Mouse (Mus musculus): ENCODE results near the gene Map3k1. TPM values are rescaled to one million over a fixed set of nuclear protein-coding genes. Genes with fewer than 3 reads are reported as not detected.

Map3k1 gene
- total RNA-seq, 2 experiments from 2014 or later: 9.0 to 10.7 TPM

DNA sequence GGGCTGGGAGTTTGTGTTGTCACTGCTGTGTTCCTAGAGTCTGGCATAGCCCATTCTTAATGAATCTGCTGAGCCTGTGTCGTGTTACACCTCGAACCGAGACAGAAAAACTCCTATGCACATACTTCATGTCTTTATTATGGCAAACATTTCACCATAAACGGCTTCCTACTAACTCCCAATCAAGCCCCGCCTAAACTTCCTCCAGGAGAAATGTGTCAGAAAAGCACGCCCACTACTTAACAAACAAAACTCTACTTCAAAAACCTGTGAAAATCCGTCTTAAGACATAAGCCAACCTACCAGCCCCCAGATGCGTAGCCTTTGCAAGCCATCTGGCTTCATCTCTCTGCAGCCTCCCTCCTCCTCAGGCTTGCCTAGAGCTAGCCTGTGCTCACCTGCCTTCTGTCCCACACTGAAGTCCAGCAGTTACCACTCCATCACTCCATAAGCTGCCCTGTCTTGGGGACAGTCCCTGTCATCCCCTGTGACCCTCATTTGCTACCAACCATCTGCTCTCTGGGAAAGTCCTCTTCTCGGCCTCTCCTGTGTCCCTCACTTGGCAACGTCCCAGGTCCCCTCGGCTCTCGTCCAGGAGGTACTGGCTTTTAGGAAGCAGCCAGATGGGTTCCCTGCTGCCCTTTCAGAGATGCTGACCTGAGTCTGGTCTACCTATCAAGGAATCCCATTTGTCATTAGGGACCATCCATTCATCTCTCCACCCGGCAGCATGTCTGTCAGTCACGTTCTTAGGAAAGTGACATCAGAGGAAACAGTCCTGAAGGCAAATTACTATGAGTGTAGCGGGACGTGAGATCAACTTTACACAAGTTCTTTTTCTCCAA, 16.4 kb downstream of the Map3k1 start:
- DNase-seq (ENCODE audit: low spot score in 2 of 2): no peak

DNA sequence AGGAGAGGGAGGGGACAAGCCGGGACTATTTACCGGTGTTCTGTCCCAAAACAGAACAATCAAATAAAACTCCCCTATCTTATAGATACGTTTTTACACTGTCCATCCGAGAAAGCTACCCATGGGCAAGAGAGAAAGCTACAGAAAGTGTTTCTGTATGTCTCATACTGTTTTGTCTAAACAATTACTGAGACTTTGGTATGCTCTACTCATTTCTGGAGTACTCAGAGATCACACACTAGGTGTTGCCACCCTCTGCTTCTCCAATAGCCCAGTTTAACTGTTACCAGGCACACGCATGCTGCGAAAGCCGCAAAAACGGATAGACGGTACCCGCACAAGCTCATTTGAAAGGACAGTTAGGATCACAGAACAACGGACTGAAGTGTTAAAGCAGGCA, 17.2 kb downstream of the Map3k1 start:
- DNase-seq (ENCODE audit: low spot score in 2 of 2): no peak

DNA sequence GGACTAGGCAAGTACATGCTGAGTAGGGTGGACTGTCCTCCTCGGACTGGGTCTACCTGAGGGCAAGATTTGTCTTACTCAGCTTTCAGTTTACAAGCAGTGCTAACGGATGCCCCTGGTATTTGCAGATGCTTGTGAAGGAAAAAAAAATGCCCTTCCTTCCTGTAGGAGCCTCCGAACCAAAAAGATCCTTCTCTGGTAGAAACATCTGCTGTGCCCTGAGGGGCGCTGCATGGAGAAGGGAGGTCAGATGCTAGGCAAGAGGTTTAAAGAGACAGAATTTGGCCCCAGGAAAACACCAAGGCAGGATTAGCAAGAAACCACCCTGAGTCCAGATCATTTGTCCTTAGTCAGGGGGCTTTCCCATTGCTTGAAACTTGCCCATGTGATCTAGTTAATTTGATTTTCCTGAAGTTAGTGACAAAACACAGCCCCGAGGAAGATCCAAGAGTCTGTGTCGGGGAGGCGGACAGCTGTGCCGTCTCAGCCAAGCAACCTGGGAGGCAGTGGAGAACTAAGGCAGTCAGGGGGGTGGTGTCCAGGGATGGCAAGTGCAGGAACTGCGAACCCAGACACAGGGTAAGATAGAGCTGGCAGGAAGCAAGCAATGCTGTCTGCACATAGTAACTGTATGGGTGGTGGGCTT, 19.2 kb downstream of the Map3k1 start:
- DNase-seq (ENCODE audit: low spot score in 2 of 2): no peak

DNA sequence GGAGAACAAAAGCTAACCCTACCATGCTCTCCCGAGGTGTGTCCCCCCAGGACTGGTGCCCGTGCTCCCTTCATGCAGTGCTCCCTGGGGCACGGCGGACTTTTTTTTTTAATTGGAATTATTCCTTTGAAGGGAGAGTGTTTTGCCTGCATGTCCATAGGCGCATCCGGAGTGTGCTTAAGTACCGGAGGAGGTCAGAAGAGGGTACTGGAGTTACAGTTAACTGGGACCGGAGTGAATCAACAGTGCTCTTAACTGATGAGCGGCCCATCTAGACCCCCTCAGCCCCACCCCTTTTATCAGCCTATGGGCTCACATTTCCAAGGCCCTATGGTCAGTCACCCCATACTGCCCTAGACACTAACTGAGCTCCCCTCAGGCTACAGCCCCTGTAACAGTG, 19.9 kb downstream of the Map3k1 start:
- DNase-seq (ENCODE audit: low spot score in 2 of 2): no peak

DNA sequence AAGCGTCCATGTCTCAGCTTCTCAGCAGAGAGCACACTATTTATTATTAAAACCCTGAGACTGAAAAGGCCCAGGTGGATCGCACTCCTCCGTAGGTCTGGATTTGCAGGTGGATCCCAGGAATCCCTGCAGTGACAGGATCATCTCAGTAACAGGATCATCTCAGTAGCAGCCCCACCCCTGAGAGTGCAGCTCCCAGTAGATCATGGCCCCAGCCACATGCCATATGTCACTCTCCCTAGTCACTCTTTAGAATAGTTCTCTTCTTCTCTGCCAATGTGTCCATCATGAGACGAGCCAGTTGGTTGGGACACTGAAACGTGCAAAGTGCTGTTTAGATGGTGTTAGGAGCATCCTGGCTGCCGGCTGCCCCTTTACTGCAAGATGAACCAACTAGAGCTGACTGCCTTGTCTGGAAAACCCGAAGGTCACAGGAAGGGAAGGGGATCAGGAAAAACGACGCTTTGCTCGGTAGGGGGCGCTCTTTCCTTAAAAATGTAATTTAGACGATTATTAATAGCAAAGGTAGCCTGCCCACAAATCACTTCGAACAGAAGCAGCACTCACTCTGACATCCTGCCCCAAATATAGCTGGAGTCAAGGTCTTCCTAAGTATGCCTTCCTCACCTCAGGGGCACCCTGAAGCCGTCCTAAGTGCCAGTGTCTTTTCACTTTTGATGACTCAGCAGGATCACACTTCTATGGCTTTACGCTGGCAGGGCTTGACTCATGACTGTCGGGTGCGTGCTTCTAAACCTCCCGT, 20.8 kb downstream of the Map3k1 start:
- DNase-seq (ENCODE audit: low spot score in 2 of 2): peak; percentile 70 to 82

DNA sequence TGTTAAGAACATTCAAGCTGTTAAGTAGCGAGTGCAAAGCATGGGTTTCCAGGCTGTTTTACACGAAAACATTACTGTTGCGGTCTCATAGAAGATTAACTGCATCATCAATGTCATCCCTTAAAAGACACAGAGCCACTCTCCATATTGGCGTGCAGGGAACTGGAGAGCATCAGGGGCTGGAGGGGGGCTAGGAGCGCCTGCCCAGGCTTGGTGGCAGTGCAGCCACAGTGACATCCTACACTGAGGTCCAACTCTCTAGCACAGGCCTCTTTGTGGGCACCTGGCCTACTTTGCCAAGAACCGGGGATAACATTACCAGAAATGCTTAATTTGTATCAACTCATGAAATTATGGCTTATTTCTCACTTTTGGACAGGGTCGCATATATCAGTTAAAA, 22.2 kb downstream of the Map3k1 start:
- DNase-seq (ENCODE audit: low spot score in 2 of 2): no peak

DNA sequence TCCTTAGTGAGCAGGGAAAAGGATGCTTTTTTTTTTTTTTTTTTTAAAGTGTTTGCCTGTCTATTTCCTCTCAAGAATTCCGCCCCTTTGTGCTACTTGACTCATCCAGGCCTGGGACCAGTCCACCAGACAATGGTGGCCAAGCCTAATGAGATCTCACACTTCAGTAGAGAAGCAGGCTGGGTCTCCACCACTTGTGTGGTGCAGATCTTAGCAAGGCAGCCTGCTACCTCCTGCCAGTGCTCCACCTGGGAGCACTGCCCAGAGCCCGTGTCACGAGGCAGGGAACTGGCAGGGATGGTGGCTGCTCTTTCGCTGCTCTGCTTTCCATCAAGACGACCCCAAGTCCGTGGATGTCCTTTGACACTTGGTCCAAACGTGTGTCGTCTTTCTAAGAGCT, 25.3 kb downstream of the Map3k1 start:
- no peak for DNase-seq (ENCODE audit: low spot score in 2 of 2)

DNA sequence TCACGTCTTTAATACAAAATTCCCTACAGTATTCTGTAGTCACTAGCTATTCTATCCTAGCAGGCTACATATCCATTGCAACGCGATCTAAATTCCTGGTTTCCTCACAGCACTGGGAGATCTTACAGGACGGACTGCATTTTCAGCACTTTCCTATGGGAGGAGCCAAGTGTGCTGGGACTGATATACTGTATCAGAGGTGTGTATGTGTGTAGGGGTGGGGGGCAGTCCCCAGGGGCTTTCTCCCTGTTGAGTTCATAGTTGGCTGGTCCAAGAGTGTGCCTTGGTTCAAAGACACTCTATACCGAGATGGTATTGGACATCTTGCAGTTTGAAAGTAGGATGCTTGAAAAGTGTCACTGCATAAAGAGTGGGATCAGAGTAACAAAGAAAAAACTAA, 29.3 kb downstream of the Map3k1 start:
- DNase-seq (ENCODE audit: low spot score in 2 of 2): no peak

DNA sequence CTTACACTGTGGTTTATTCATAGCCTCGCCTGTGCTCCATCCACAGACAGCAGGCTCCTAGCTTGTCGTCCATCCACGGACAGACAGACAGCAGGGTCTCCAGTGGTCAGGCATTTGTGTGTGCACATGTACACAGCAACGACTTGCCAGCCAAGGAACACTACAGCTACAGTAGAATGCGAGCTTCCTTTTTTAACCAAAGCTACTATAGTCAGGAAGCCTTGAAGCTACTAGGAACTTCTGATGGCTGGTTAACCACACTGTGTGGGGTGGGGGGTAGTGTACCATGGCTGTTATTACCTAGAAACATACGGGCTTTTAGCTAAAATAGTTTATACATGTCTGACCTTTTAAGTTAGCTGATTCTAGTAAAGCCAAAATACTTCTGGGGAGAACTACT, 30.2 kb downstream of the Map3k1 start:
- no peak for DNase-seq (ENCODE audit: low spot score in 2 of 2)

DNA sequence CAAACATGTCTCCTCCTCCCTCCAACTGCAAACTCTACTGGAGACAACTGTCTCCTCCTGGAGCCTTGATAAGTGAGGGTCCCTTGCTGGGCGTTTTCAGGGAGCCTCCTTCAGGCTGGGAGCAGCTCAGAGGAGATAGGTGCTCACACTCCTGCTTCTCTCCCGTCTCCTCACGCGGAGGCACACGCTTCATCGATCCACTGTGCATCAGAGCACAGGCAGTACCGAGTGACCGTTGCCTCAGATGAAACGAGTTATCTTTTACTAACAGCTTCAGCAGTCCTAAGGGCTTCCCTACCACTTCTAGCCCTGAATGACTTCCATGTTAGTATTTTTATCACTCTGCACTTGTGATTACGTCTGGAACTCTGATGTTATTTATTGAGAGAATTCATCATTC, 30.9 kb downstream of the Map3k1 start:
- no peak for DNase-seq (ENCODE audit: low spot score in 2 of 2)

DNA sequence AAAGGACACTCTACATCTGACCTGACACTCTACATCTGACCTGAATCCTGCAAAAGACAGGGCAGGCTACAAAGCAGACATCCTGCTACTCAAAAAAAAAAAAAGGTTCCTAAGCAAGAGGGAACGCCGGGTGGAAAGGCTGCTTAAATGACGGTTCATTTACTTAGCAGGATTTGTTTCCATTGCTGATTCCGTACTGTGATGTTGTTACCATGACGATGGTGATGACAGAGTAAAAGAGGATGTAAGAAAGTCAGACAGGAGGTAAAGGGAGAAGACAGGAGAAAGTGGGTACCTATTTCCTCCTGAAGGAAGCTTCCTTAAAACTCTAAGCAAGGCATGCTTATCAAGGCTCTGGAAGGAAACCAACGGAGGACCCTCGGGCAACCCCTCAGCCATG, 31.6 kb downstream of the Map3k1 start:
- no peak for DNase-seq (ENCODE audit: low spot score in 2 of 2)

DNA sequence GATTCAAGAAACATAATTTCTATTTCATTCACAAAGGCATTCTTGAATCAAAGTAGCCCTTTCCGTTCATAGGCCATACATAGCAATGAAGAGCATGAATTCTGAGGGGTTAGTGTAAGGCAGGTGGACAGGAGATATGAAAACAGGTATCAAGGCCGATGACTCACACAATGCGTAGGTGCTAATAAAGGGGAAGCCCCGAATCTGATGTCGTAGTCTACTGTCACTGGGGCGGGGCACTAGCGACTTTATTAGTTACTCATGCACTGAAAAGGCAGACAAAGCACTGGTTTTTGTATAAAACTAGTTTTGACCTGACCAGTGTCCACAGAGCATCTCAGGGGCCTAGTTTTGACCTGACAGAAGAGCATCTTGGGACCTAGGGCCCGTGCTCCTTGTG, 36.7 kb downstream of the Map3k1 start:
- no peak for DNase-seq (ENCODE audit: low spot score in 2 of 2)

DNA sequence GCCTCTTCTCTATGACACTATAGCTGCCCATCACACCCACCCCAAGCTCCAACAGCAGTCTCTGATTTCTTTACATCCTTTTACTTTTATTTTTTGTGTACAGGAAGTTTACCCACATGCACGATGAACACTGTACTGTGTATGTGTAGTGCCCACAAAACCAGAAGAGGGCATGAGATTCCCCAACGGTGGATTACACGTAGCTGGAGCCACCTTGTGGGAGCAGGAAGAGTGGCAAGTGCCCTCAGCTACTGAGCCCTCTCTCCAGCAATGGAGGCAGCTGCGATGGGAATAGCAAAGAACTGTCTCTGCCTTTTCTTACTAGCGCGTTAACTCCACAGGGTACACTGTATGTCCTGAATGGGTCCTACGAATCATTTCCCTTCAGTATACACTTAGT, 37.6 kb downstream of the Map3k1 start:
- DNase-seq (ENCODE audit: low spot score in 2 of 2): peak; percentile 60 to 66

DNA sequence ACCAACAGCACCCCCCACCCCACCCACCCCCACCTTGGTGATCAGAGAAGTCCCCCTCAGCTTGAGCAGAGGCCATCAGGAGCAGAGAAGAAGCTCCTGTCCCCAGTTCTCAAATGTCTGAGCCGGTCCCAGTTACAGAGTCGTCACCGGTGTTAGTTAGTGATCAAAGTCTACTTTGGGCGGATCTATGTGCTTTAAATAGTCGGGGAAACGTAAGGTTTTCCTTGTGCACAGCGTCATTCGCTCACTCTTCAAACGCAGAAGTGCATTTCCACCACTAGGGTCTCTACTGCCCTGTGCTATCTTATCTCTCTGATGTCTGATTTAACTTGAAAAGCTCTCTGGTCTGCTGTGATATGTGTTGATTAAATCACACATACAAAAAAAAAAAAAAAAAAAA, 38.0 kb downstream of the Map3k1 start:
- DNase-seq (ENCODE audit: low spot score in 2 of 2): no peak

DNA sequence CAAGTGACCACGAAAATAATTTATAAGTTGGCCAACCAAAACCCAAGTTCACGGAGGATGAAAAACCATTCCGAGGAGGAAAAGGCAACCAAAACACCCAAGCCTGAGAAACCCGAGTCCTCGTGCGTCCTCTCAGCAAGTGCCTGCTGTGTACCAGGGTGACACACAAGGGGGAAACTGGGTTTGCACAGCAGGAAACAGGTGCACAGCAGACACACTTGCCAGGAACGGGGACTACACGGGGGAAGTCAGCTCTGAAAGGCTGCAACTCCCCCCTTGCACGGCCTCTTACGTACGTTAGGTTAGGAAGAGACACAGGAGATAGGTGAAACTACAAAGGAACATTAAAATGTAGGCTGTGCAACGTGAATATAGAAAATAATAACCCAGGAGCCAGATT, 46.3 kb downstream of the Map3k1 start:
- DNase-seq (ENCODE audit: low spot score in 2 of 2): no peak

DNA sequence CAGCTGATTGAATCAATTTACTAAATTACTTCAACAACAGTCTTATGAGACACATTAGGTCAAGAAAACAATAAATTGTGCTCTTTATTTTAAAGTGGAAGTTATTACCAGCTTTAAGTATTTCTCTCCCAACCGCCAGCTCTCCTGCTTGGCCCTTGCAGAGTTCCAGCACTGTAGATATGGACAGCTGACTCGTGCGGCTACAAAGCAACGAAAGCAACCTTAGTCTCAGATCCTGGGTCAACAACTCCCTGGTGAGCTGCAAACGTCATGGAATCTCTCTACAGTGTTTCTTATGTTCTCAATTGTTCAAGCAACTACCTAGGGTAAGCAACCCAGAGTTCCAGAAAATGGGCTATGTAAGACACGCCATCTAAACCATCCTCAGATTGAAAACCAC, 51.8 kb downstream of the Map3k1 start:
- no peak for DNase-seq (ENCODE audit: low spot score in 2 of 2)

DNA sequence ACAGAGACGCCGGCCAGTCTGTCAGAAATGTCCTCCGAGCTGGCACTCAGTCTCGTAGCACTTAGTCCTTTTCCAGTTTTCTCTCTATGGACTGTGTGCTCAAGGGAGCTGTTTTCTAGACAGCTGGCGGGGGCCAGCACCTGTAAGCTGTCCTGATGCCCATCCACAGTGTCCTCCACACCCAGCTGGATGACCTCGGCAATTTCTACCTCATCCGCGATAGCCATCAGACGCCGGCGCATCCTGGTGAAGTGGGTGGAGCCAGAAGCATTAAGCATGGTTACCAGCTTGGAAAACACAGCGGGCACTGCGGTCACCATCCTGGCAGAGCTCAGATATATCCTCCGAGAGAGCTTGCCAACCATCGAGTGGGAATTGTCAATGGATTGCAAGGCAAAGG, 52.9 kb downstream of the Map3k1 start:
- no peak for DNase-seq (ENCODE audit: low spot score in 2 of 2)

DNA sequence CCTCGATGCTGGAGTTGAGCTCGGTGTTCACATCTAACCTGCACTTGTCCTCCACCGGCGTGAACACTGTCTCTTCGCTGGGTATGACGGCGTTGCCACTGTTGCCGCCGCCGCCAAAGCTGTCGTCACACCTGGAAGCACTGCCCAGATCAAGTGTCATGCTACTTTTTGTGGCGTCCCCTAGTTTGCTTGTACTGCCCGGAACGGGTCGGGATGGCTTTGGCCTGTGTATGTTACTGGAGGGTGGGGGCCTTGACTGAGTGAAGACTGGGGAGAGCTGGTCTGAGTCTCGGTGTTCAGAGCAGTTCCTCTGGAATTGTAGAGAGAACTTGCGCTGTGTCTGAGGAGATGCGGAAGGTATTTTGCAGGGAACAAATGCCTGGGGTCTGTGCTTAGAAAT, 53.4 kb downstream of the Map3k1 start:
- no peak for DNase-seq (ENCODE audit: low spot score in 2 of 2)

DNA sequence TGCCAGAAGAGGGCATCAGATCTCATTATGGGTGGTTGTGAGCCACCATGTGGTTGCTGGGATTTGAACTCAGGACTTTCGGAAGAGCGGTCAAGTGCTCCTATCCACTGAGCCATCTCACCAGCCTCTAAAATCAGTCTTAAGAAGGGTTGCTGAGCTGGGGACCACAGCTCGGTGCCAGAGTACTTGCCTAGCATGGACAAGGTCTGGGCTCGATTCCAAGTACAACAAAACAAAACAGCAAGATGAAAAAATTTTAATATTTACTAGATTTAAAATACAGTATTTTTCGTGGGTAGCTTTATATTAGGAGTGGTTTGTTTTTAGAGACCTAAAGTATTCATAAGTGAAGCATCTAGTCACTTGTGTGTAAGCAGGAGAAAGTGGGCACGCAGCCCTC, 55.5 kb downstream of the Map3k1 start:
- no peak for DNase-seq (ENCODE audit: low spot score in 2 of 2)

DNA sequence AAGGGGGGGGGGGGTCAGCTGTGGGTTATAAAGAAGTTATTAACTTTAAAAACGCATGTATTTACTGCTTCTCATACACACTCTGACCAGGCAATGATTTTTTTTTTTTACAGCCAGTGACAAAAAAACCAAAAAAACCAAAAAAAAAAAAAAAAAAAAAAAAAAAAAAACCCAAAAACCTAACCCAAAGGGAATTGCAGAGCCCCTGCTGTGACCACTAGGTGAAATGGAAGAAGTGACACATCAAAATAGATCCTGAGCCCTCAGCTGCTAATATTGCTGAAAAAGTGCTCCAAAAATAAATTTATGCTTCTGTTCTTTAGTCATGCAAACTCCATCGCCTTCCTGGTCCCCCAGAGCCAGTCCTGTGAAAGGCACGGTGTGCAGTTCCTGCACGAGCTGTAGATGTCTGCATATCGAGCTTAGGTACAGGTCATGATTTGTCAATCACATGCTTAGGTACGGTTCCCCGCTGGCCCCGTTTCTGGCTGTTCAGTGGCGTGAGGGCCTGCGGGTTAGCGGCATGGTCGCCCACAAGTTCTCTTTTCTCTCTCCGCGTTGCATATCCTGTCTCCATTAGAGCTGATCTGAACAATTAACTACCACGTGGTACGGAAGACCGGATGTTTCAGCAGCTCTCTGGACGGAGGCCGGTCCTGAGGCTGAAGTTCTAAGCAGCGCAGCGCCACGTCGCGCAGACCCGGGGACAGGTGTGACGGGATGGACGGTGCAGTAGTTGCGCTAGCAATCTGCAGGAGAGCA, 60.3 kb downstream of the Map3k1 start:
- DNase-seq (ENCODE audit: low spot score in 2 of 2): no peak

DNA sequence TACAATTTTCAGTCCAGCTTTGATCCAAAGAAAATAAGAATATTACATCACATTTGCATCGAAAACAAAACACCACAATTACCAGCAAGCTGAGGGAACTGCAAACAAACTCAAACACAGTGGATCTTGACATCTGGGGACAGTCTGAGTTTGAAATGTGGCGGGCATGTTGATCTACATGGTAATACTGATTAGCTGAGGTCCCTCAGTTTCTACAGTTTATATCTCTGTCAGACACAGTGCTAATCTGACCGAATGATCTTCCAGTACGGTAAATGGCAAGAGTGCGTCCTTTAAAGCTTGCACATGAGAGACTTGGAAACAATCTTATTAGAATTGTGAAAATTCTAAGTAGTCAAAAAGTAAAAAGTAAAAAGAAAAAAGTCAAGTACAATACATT, 62.0 kb downstream of the Map3k1 start:
- DNase-seq (ENCODE audit: low spot score in 2 of 2): no peak

DNA sequence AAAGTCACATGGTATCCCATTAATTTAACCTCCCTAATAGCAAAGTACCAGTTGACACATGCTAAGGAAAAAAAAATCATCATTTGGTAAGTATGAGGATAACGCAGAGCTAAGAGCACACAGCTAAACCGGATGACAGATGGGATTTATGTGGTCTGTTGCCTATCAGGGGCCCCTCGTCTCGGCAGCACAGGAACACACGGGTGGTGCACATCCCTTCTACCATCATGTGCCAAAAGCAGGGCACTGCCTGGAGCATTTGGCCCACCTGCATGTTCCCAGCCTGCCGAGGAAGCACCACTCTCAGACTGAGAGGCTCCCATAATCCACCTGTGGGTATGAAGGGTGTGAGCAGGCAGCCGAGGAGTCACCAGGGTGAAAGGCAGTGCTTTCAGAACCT, 63.6 kb downstream of the Map3k1 start:
- no peak for DNase-seq (ENCODE audit: low spot score in 2 of 2)
